Mouse (Mus musculus): ENCODE measurements around the gene Jtb. TPM values are rescaled to one million over a fixed set of nuclear protein-coding genes. Genes with fewer than 3 reads are reported as not detected.

Gene Jtb
- polyA plus RNA-seq, 1 experiment from 2014 or later, result 83.0 TPM

- Histone ChIP-seq H3K4me2 (no peak overlapping the region), H3K36me3 (peaks cover 24% of the 10 kb centered on the region), H3K4me1 (replicated peaks) (peaks cover 32% of the 10 kb centered on the region), H3K9me3 (replicated peaks) (no peaks in the 10 kb centered on the region), H3K27ac (ENCODE audit: poor library complexity, severe bottlenecking) (no peak overlapping the region), H3K4me3 (no peak overlapping the region), H3K9ac (no peak overlapping the region), H3K27me3 (replicated peaks) (no peaks in the 10 kb centered on the region)
- no peak for ATAC-seq (ENCODE audit: insufficient number of reproducible peaks, low FRiP score)
- 72% methylated on average over 10 of the region's 10 CpGs for WGBS
Observed at GRCm38 (mm10) chr3:90224331-90224730, 7.1 kb upstream of the Jtb start.

- no peak for ATAC-seq (ENCODE audit: insufficient number of reproducible peaks, low FRiP score)
- Histone ChIP-seq H3K9me3 (replicated peaks) (no peaks in the 10 kb centered on the region), H3K9ac (peak overlapping the region; percentile 80), H3K27ac (ENCODE audit: poor library complexity, severe bottlenecking) (peak overlapping the region; percentile 93; the same call in 1 of the 2 replicates), H3K27me3 (replicated peaks) (no peaks in the 10 kb centered on the region), H3K4me1 (replicated peaks) (peaks cover 5% of the 10 kb centered on the region), H3K4me2 (peak overlapping the region; percentile 81), H3K4me3 (peak overlapping the region; percentile 84), H3K36me3 (peaks cover 25% of the 10 kb centered on the region)
- 11% methylated on average over 8 of the region's 8 CpGs for WGBS
Observed at GRCm38 (mm10) chr3:90231075-90231474, 322 bp upstream of the Jtb start.

GRCm38 (mm10) chr3:90241251-90241650 lies 9.9 kb downstream of the Jtb start:
- Histone ChIP-seq H3K9me3 (replicated peaks) (no peaks in the 10 kb centered on the region), H3K4me1 (replicated peaks) (peaks cover 13% of the 10 kb centered on the region), H3K9ac (no peak overlapping the region), H3K27me3 (replicated peaks) (no peaks in the 10 kb centered on the region), H3K36me3 (peaks cover 5% of the 10 kb centered on the region), H3K4me2 (no peak overlapping the region), H3K4me3 (no peak overlapping the region), H3K27ac (ENCODE audit: poor library complexity, severe bottlenecking) (no peak overlapping the region)
- ATAC-seq (ENCODE audit: insufficient number of reproducible peaks, low FRiP score), result no peak
- WGBS, result 85% methylated on average over 2 of the region's 2 CpGs

GRCm38 (mm10) chr3:90241669-90242358 lies 10.4 kb downstream of the Jtb start:
- Histone ChIP-seq H3K4me3 (no peak overlapping the region), H3K36me3 (peaks cover 3% of the 10 kb centered on the region; the same call in 1 of the 2 replicates), H3K27ac (ENCODE audit: poor library complexity, severe bottlenecking) (no peak overlapping the region), H3K9ac (no peak overlapping the region), H3K4me1 (replicated peaks) (peaks cover 13% of the 10 kb centered on the region), H3K9me3 (replicated peaks) (no peaks in the 10 kb centered on the region), H3K4me2 (no peak overlapping the region), H3K27me3 (replicated peaks) (no peaks in the 10 kb centered on the region)
- ATAC-seq (ENCODE audit: insufficient number of reproducible peaks, low FRiP score), result no peak
- 80% methylated on average over 10 of the region's 10 CpGs for WGBS

- WGBS, result 5% methylated on average over 19 of the region's 19 CpGs
- H3K27ac ChIP-seq (ENCODE audit: poor library complexity, severe bottlenecking), result no peak within 1 kb of the TSS
Observed at GRCm38 (mm10) chr3:90242984-90243775, 11.8 kb downstream of the Jtb start, which contains the start of gene Creb3l4. Gene Creb3l4, minus strand, starts transcription at chr3:90243512.

GRCm38 (mm10) chr3:90245406-90245805 lies 14.0 kb downstream of the Jtb start:
- H3K9ac ChIP-seq, result no peak overlapping the region
- H3K27me3 ChIP-seq (replicated peaks), result no peaks in the 10 kb centered on the region
- H3K27ac ChIP-seq (ENCODE audit: poor library complexity, severe bottlenecking), result no peak overlapping the region
- no peak overlapping the region for H3K4me2 ChIP-seq
- 65% methylated on average over 2 of the region's 2 CpGs for WGBS
- H3K4me1 ChIP-seq (replicated peaks), result peaks cover 26% of the 10 kb centered on the region
- H3K9me3 ChIP-seq (replicated peaks), result no peaks in the 10 kb centered on the region
- no peak overlapping the region for H3K4me3 ChIP-seq
- no peak for ATAC-seq (ENCODE audit: insufficient number of reproducible peaks, low FRiP score)
- H3K36me3 ChIP-seq, result peaks cover 4% of the 10 kb centered on the region

More at GRCm38 (mm10) chr3:90242984-90243775, 11.8 kb downstream of the Jtb start, which contains the start of gene Creb3l4:
- Histone ChIP-seq H3K9me3 (replicated peaks) (no peaks in the 10 kb centered on the region), H3K4me1 (replicated peaks) (peaks cover 16% of the 10 kb centered on the region), H3K27me3 (replicated peaks) (no peaks in the 10 kb centered on the region), H3K4me2 (peak within 1 kb of the TSS; percentile 83), H3K4me3 (peak within 1 kb of the TSS; percentile 48), H3K36me3 (no peaks in the 10 kb centered on the region), H3K9ac (peak within 1 kb of the TSS; percentile 57; the same call in 1 of the 2 replicates)
- ATAC-seq (ENCODE audit: insufficient number of reproducible peaks, low FRiP score), result peak; percentile 36; the same call in 1 of the 2 replicates

- ATAC-seq (ENCODE audit: insufficient number of reproducible peaks, low FRiP score), result no peak
- WGBS, result 2% methylated on average over 3 of the region's 3 CpGs
- peaks cover 33% of the 10 kb centered on the region for H3K4me1 ChIP-seq (replicated peaks)
- no peaks in the 10 kb centered on the region for H3K27me3 ChIP-seq (replicated peaks)
- H3K9ac ChIP-seq, result peak overlapping the region; percentile 83
- H3K4me3 ChIP-seq, result peak overlapping the region; percentile 68
- peak overlapping the region; percentile 94 for H3K27ac ChIP-seq (ENCODE audit: poor library complexity, severe bottlenecking)
- no peaks in the 10 kb centered on the region for H3K9me3 ChIP-seq (replicated peaks)
- peaks cover 19% of the 10 kb centered on the region for H3K36me3 ChIP-seq
- peak overlapping the region; percentile 83 for H3K4me2 ChIP-seq
Observed at GRCm38 (mm10) chr3:90247630-90247959, 16.2 kb downstream of the Jtb start.

GRCm38 (mm10) chr3:90247960-90248745 lies 16.8 kb downstream of the Jtb start, which contains the start of gene Slc39a1:
Gene Slc39a1, plus strand, starts transcription at chr3:90248172.
- peak within 1 kb of the TSS; percentile 83 for H3K9ac ChIP-seq
- peak within 1 kb of the TSS; percentile 94 for H3K27ac ChIP-seq (ENCODE audit: poor library complexity, severe bottlenecking)
- WGBS, result under 1% methylated on average over 44 of the region's 44 CpGs
- H3K27me3 ChIP-seq (replicated peaks), result no peaks in the 10 kb centered on the region
- H3K4me3 ChIP-seq, result peak within 1 kb of the TSS; percentile 68
- H3K4me2 ChIP-seq, result peak within 1 kb of the TSS; percentile 83
- H3K36me3 ChIP-seq, result peaks cover 19% of the 10 kb centered on the region
- no peaks in the 10 kb centered on the region for H3K9me3 ChIP-seq (replicated peaks)
- ATAC-seq (ENCODE audit: insufficient number of reproducible peaks, low FRiP score), result peak; percentile 94
- H3K4me1 ChIP-seq (replicated peaks), result peaks cover 28% of the 10 kb centered on the region

GRCm38 (mm10) chr3:90248746-90249100 lies 17.3 kb downstream of the Jtb start:
- under 1% methylated on average over 10 of the region's 10 CpGs for WGBS
- Histone ChIP-seq H3K36me3 (peaks cover 19% of the 10 kb centered on the region), H3K9ac (peak overlapping the region; percentile 83), H3K9me3 (replicated peaks) (no peaks in the 10 kb centered on the region), H3K27me3 (replicated peaks) (no peaks in the 10 kb centered on the region), H3K4me3 (peak overlapping the region; percentile 68), H3K27ac (ENCODE audit: poor library complexity, severe bottlenecking) (peak overlapping the region; percentile 94), H3K4me1 (replicated peaks) (peaks cover 25% of the 10 kb centered on the region), H3K4me2 (peak overlapping the region; percentile 83)
- peak; percentile 29; the same call in 1 of the 2 replicates for ATAC-seq (ENCODE audit: insufficient number of reproducible peaks, low FRiP score)

GRCm38 (mm10) chr3:90250791-90251190 lies 19.4 kb downstream of the Jtb start:
- no peak overlapping the region for H3K4me2 ChIP-seq
- H3K4me3 ChIP-seq, result no peak overlapping the region
- H3K36me3 ChIP-seq, result peaks cover 19% of the 10 kb centered on the region
- H3K27ac ChIP-seq (ENCODE audit: poor library complexity, severe bottlenecking), result no peak overlapping the region
- no peaks in the 10 kb centered on the region for H3K9me3 ChIP-seq (replicated peaks)
- 78% methylated on average over 6 of the region's 6 CpGs for WGBS
- H3K9ac ChIP-seq, result no peak overlapping the region
- no peaks in the 10 kb centered on the region for H3K27me3 ChIP-seq (replicated peaks)
- ATAC-seq (ENCODE audit: insufficient number of reproducible peaks, low FRiP score), result no peak
- peaks cover 28% of the 10 kb centered on the region for H3K4me1 ChIP-seq (replicated peaks)

All from heart, embryonic 12.5 days (tissue).